Mouse (Mus musculus): ENCODE results near the gene Cacnb1. TPM values are rescaled to one million over a fixed set of nuclear protein-coding genes. Genes with fewer than 3 reads are reported as not detected.

The Cacnb1 gene
- polyA plus RNA-seq, 1 experiment from 2014 or later: 15.2 TPM

DNA sequence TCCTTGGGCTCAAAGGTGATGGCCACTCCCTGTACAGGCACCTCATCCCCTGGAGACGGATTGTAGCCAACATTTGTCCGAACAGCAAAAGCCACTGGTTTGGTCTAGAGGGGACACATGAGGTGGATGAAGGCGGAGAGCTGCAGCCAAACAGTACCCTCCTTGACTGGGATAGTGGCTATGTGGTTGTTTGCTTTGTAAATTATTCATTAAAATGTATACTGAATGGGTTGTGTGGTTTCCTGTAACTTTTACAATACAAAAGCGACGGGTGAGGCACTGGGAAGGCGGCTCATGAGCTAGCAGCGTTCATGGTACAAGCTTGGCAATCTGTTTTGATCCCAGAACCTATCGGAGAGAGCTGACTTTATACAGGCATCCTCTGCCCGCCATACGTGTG lies 10.0 kb downstream of the Cacnb1 start:
- DNase-seq (ENCODE audit: low spot score) (no peak), ATAC-seq (ENCODE audit: insufficient read depth, low FRiP score, low TSS enrichment) (no peak)
- Histone ChIP-seq H3K4me3 (ENCODE audit: low read depth, low read length) (no peak overlapping the region), H3K9me3 (ENCODE audit: control insufficient read depth, low read length) (no peaks in the 10 kb centered on the region), H3K36me3 (ENCODE audit: control insufficient read depth, insufficient read depth, low read length) (peaks cover 2% of the 10 kb centered on the region; the same call in 1 of the 2 replicates), H3K27me3 (ENCODE audit: control insufficient read depth, insufficient read depth, low read length) (no peaks in the 10 kb centered on the region), H3K4me1 (ENCODE audit: control insufficient read depth, insufficient read depth, low read length) (no peaks in the 10 kb centered on the region), H3K27ac (ENCODE audit: low read depth, low read length) (no peak overlapping the region), H3K4me2 (ENCODE audit: low read depth) (no peak overlapping the region), H3K9ac (ENCODE audit: low read length) (no peak overlapping the region)
- 77% methylated on average over 10 of the region's 10 CpGs for WGBS

DNA sequence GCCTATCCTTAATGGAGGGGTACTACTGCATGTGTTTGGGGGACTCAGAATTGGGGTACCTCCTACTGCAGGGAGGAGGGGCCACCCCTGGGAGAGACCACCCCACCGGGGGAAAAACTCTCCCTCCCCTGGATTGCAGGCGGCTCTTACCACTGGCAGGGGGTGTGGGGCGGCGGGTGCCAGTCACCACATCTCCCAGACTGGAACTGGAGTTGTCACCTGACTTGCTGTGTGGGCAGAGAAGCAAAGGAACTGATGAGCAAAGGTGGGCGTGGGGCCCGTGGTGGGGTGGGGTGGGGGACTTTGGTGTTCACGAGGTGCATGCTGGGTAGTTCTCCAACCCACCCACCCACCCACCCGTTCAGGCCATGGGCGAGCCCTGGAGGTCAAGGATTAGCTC lies 11.1 kb downstream of the Cacnb1 start:
- Histone ChIP-seq H3K4me3 (ENCODE audit: low read depth, low read length) (no peak overlapping the region), H3K27me3 (ENCODE audit: control insufficient read depth, insufficient read depth, low read length) (no peaks in the 10 kb centered on the region), H3K27ac (ENCODE audit: low read depth, low read length) (no peak overlapping the region), H3K36me3 (ENCODE audit: control insufficient read depth, insufficient read depth, low read length) (no peaks in the 10 kb centered on the region; the same call in 1 of the 2 replicates), H3K4me2 (ENCODE audit: low read depth) (no peak overlapping the region), H3K9ac (ENCODE audit: low read length) (no peak overlapping the region), H3K9me3 (ENCODE audit: control insufficient read depth, low read length) (no peaks in the 10 kb centered on the region), H3K4me1 (ENCODE audit: control insufficient read depth, insufficient read depth, low read length) (no peaks in the 10 kb centered on the region)
- DNase-seq (ENCODE audit: low spot score) (no peak), ATAC-seq (ENCODE audit: insufficient read depth, low FRiP score, low TSS enrichment) (no peak)
- WGBS: 75% methylated on average over 9 of the region's 9 CpGs

DNA sequence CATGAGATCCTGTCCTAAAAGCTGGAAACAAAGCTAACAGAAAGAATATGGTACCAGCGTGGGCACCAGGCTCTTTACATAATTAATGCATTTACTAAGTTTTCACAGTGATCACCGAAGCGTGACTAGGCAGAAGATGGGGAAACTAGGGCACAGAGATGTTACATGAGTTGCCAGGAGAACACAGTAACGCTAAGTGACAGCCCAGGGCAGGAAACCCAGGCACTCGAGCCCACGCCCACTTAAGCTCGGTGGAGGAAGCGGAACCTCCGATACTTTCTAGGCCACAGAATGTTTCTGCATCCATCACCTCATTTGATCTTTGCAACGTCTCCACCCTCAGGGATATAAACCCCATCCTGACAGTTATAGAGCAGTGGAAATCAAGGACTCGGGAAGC lies 14.7 kb downstream of the Cacnb1 start:
- Histone ChIP-seq H3K4me2 (ENCODE audit: low read depth) (no peak overlapping the region), H3K4me3 (ENCODE audit: low read depth, low read length) (no peak overlapping the region), H3K27me3 (ENCODE audit: control insufficient read depth, insufficient read depth, low read length) (no peaks in the 10 kb centered on the region; the same call in 1 of the 2 replicates), H3K9ac (ENCODE audit: low read length) (no peak overlapping the region), H3K27ac (ENCODE audit: low read depth, low read length) (no peak overlapping the region), H3K9me3 (ENCODE audit: control insufficient read depth, low read length) (no peaks in the 10 kb centered on the region), H3K36me3 (ENCODE audit: control insufficient read depth, insufficient read depth, low read length) (peaks cover 6% of the 10 kb centered on the region; the same call in 1 of the 2 replicates), H3K4me1 (ENCODE audit: control insufficient read depth, insufficient read depth, low read length) (no peaks in the 10 kb centered on the region)
- DNase-seq (ENCODE audit: low spot score) (no peak), ATAC-seq (ENCODE audit: insufficient read depth, low FRiP score, low TSS enrichment) (no peak)
- WGBS: 85% methylated on average over 11 of the region's 11 CpGs

DNA sequence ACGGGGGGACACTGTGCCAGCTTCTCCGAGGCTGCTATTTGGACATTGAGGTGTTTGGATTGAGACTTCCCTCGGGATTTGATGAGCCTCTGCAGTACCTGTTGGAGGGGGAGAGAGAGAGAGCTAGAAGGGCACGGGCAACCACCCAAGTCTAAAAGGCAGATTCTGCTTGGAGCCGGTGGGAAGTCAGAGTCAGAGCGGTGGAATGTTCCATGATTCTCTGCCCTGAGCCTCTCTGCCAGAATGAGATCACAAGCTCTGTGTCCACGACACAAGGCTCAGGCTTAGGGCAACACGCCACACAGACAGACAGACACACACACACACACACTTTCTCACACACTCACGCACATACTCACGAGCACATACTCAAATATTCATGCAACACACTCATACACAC lies 17.1 kb downstream of the Cacnb1 start:
- no peak overlapping the region for H3K4me3 ChIP-seq (ENCODE audit: low read depth, low read length)
- no peak overlapping the region for H3K27ac ChIP-seq (ENCODE audit: low read depth, low read length)
- no peaks in the 10 kb centered on the region for H3K9me3 ChIP-seq (ENCODE audit: control insufficient read depth, low read length)
- H3K4me2 ChIP-seq (ENCODE audit: low read depth): no peak overlapping the region
- 87% methylated on average over 10 of the region's 10 CpGs for WGBS
- peaks cover 3% of the 10 kb centered on the region; the same call in 1 of the 2 replicates for H3K27me3 ChIP-seq (ENCODE audit: control insufficient read depth, insufficient read depth, low read length)
- peaks cover 6% of the 10 kb centered on the region; the same call in 1 of the 2 replicates for H3K36me3 ChIP-seq (ENCODE audit: control insufficient read depth, insufficient read depth, low read length)
- H3K4me1 ChIP-seq (ENCODE audit: control insufficient read depth, insufficient read depth, low read length): no peaks in the 10 kb centered on the region
- no peak overlapping the region for H3K9ac ChIP-seq (ENCODE audit: low read length)
- DNase-seq (ENCODE audit: low spot score) (no peak), ATAC-seq (ENCODE audit: insufficient read depth, low FRiP score, low TSS enrichment) (no peak)

DNA sequence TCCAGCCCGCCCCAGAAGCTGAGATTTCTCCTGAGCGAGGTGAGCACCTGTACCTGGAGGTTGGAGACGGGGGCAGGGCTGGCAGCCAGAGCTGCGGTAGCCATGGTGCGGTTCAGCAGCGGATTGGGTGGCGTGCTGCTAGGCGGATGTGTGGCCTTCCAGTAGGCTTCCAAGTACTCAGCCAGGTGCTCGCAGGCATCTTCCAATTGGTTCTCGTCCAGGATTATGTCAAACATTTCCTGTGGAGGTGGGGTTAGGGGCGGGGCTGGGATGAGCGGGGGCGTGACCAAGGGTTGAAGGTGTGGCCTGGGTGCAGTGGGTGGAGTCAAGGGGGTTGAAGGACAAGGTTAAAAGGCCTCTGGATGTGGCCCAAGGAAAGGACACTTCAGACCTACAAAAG lies 17.8 kb downstream of the Cacnb1 start:
- Histone ChIP-seq H3K36me3 (ENCODE audit: control insufficient read depth, insufficient read depth, low read length) (peaks cover 6% of the 10 kb centered on the region; the same call in 1 of the 2 replicates), H3K4me3 (ENCODE audit: low read depth, low read length) (no peak overlapping the region)
- ATAC-seq (ENCODE audit: insufficient read depth, low FRiP score, low TSS enrichment): no peak

DNA sequence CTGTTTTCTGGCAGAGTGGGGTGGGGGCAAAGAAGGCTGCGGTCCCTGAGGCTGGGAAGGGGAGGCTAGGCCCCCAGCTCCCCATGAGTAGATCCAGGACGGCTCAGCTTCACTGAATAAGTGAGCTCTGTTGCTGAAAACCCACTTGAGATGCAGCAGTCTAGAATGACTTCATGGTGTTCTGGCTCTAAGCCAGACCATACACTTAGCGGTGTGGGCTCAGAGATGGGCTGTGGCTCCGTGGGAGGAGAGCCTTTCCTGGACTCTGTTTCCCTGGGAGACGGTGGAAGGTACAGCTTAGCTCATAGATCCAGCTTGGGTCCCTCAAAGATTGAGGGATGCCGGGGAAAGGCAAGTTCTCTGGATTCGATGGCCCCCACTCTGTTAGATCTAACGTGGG lies 18.7 kb downstream of the Cacnb1 start:
- 90% methylated on average over 8 of the region's 8 CpGs for WGBS
- no peak overlapping the region for H3K4me3 ChIP-seq (ENCODE audit: low read depth, low read length)
- H3K4me1 ChIP-seq (ENCODE audit: control insufficient read depth, insufficient read depth, low read length): no peaks in the 10 kb centered on the region
- DNase-seq (ENCODE audit: low spot score) (no peak), ATAC-seq (ENCODE audit: insufficient read depth, low FRiP score, low TSS enrichment) (no peak)
- no peak overlapping the region for H3K9ac ChIP-seq (ENCODE audit: low read length)
- peaks cover 6% of the 10 kb centered on the region; the same call in 1 of the 2 replicates for H3K36me3 ChIP-seq (ENCODE audit: control insufficient read depth, insufficient read depth, low read length)
- H3K27me3 ChIP-seq (ENCODE audit: control insufficient read depth, insufficient read depth, low read length): peaks cover 3% of the 10 kb centered on the region; the same call in 1 of the 2 replicates
- H3K4me2 ChIP-seq (ENCODE audit: low read depth): no peak overlapping the region
- no peak overlapping the region for H3K27ac ChIP-seq (ENCODE audit: low read depth, low read length)
- H3K9me3 ChIP-seq (ENCODE audit: control insufficient read depth, low read length): no peaks in the 10 kb centered on the region

More for the DNA sequence above, 17.8 kb downstream of the Cacnb1 start:
- no peak overlapping the region for H3K9ac ChIP-seq (ENCODE audit: low read length)
- no peak for DNase-seq (ENCODE audit: low spot score)
- no peak overlapping the region for H3K4me2 ChIP-seq (ENCODE audit: low read depth)
- 49% methylated on average over 13 of the region's 13 CpGs for WGBS
- H3K9me3 ChIP-seq (ENCODE audit: control insufficient read depth, low read length): no peaks in the 10 kb centered on the region
- no peaks in the 10 kb centered on the region for H3K4me1 ChIP-seq (ENCODE audit: control insufficient read depth, insufficient read depth, low read length)
- no peak overlapping the region for H3K27ac ChIP-seq (ENCODE audit: low read depth, low read length)
- H3K27me3 ChIP-seq (ENCODE audit: control insufficient read depth, insufficient read depth, low read length): peaks cover 3% of the 10 kb centered on the region; the same call in 1 of the 2 replicates

DNA sequence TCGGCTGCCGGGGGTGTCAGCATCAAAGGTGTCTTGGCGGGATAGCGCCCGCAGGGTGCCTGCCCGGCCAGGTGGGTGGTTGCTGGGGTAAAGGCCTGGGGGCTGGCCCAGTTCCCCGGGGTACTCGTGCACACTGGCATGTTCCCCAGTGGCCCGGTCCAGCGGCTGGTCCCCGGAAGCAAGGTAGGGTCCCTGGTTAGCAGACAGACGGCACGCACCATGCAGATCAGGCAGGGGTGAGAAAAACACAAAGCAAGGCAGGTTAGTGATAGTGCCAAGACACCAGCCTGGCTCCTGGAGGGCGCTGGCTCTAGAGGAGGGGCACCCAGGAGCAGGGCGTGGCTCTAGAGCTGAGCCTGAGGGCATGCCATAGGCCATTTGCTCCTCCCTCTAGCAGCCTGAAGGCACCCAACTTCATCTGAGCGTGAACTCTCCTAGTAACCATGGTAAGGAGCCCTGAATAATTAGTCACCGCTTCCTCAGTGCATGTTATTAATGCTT lies 19.6 kb downstream of the Cacnb1 start:
- no peak overlapping the region; the same call in 1 of the 2 replicates for H3K9ac ChIP-seq (ENCODE audit: low read length)
- no peak for DNase-seq (ENCODE audit: low spot score)
- no peak overlapping the region for H3K27ac ChIP-seq (ENCODE audit: low read depth, low read length)
- peak overlapping the region; percentile 24 for H3K4me2 ChIP-seq (ENCODE audit: low read depth)
- H3K36me3 ChIP-seq (ENCODE audit: control insufficient read depth, insufficient read depth, low read length): peaks cover 6% of the 10 kb centered on the region; the same call in 1 of the 2 replicates
- H3K4me3 ChIP-seq (ENCODE audit: low read depth, low read length): no peak overlapping the region
- H3K4me1 ChIP-seq (ENCODE audit: control insufficient read depth, insufficient read depth, low read length): no peaks in the 10 kb centered on the region
- H3K9me3 ChIP-seq (ENCODE audit: control insufficient read depth, low read length): no peaks in the 10 kb centered on the region
- 0 out of 2 replicates have a peak, but pooled peaks have one; percentile 45 for ATAC-seq (ENCODE audit: insufficient read depth, low FRiP score, low TSS enrichment)
- peaks cover 3% of the 10 kb centered on the region; the same call in 1 of the 2 replicates for H3K27me3 ChIP-seq (ENCODE audit: control insufficient read depth, insufficient read depth, low read length)
- WGBS: 26% methylated on average over 17 of the region's 17 CpGs

DNA sequence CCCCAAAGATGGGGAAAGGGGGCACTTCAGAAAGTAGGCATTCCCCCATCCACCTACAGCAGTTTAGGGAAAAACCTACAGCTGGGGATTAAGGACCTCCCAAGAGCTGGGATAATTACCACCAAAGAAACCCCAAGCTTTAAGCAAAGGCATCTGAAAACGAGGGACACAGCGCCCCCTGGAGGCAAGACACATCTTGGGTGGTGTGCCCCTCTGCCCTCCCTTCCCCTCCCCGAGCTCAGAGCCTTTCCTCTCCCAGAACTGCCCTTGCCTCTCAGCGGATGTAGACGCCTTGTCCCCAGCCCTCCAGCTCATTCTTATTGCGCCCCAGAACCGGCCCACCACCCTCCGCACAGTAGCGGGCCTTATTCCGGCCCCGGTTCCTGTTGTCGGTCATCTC lies 20.2 kb downstream of the Cacnb1 start:
- Histone ChIP-seq H3K9me3 (ENCODE audit: control insufficient read depth, low read length) (no peaks in the 10 kb centered on the region), H3K27ac (ENCODE audit: low read depth, low read length) (no peak overlapping the region), H3K4me3 (ENCODE audit: low read depth, low read length) (no peak overlapping the region), H3K36me3 (ENCODE audit: control insufficient read depth, insufficient read depth, low read length) (peaks cover 6% of the 10 kb centered on the region; the same call in 1 of the 2 replicates), H3K4me2 (ENCODE audit: low read depth) (peak overlapping the region; percentile 24), H3K4me1 (ENCODE audit: control insufficient read depth, insufficient read depth, low read length) (no peaks in the 10 kb centered on the region), H3K27me3 (ENCODE audit: control insufficient read depth, insufficient read depth, low read length) (peaks cover 3% of the 10 kb centered on the region; the same call in 1 of the 2 replicates), H3K9ac (ENCODE audit: low read length) (no peak overlapping the region; the same call in 1 of the 2 replicates)
- 6% methylated on average over 12 of the region's 12 CpGs for WGBS
- ATAC-seq (ENCODE audit: insufficient read depth, low FRiP score, low TSS enrichment) (no peak), DNase-seq (ENCODE audit: low spot score) (peak; percentile 79)

DNA sequence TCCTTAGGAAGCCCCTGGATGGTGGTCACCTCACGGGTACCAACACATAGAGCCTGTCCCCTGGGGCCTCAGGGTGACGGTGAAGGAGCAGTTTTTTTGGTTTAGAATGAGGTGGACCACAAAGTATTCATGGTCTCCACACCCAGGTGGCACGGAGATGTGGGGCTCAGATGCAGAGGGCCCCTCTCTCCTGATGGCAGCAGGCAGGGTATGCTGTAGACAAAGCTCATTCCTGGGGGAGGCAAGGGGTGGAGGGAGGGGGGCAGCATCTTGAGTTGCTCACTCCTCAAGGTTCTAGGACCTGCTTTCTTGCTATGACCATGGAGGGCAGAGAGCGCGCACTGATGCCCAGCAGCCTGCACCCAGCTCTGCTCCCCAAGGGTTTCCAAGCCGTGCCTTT lies 20.8 kb downstream of the Cacnb1 start:
- 53% methylated on average over 6 of the region's 6 CpGs for WGBS
- H3K4me2 ChIP-seq (ENCODE audit: low read depth): no peak overlapping the region

More for the DNA sequence above, 20.8 kb downstream of the Cacnb1 start:
- Histone ChIP-seq H3K9ac (ENCODE audit: low read length) (no peak overlapping the region), H3K4me1 (ENCODE audit: control insufficient read depth, insufficient read depth, low read length) (no peaks in the 10 kb centered on the region), H3K27me3 (ENCODE audit: control insufficient read depth, insufficient read depth, low read length) (peaks cover 3% of the 10 kb centered on the region; the same call in 1 of the 2 replicates), H3K9me3 (ENCODE audit: control insufficient read depth, low read length) (no peaks in the 10 kb centered on the region), H3K4me3 (ENCODE audit: low read depth, low read length) (no peak overlapping the region), H3K36me3 (ENCODE audit: control insufficient read depth, insufficient read depth, low read length) (peaks cover 6% of the 10 kb centered on the region; the same call in 1 of the 2 replicates), H3K27ac (ENCODE audit: low read depth, low read length) (no peak overlapping the region)
- DNase-seq (ENCODE audit: low spot score): no peak
- ATAC-seq (ENCODE audit: insufficient read depth, low FRiP score, low TSS enrichment): no peak
